Comparison of ENCODE assay signal across 27 mouse cellular contexts in the genomic region with DNA sequence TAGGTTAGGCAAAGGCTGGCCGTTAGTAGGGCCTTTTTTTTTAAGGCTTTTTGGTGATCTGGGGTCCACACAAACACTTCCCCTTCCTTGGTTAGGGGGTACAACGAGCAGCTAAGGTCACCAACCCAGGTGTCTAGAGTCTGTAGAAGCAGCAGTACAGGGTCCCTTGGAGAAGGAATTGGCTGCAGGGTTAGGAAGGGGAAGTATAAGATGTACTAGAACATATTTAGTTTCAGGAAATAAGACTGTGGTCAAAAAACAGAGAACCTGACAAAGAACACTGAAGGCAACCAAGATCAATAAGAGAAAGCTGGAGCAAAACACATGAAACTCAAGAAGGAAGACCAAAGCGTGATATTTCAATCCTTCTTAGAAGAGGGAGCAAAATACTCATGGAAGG. TPM values are rescaled to one million over a fixed set of nuclear protein-coding genes. Genes with fewer than 3 reads are reported as not detected.
DNase-seq lines count a peak whose midpoint lies in the region; ATAC-seq lines count a peak whose summit lies in the region.
"Had no signal": no experiment of that assay in that cellular context is flagged by ENCODE, and none has a peak within 500 bp of the region (broad histone marks: within the 10 kb centered on the region; RNA-seq: fewer than 3 reads in every experiment).

No protein-coding gene starts in this region.

- no peak overlapping the region for H3K27ac ChIP-seq in heart, embryonic 10.5 days
- H3K27ac ChIP-seq in forebrain, embryonic 13.5 days, result no peak overlapping the region
- H3K27ac ChIP-seq: embryonic facial prominence, embryonic 13.5 days; embryonic facial prominence, embryonic 15.5 days; forebrain, embryonic 10.5 days; forebrain, embryonic 12.5 days; forebrain, embryonic 15.5 days had no signal

- no peaks in the 10 kb centered on the region for H3K36me3 ChIP-seq in heart, embryonic 10.5 days
- H3K36me3 ChIP-seq in forebrain, embryonic 13.5 days (ENCODE audit: poor library complexity, severe bottlenecking), result no peaks in the 10 kb centered on the region
- H3K36me3 ChIP-seq: embryonic facial prominence, embryonic 13.5 days; embryonic facial prominence, embryonic 15.5 days; forebrain, embryonic 10.5 days; forebrain, embryonic 12.5 days; forebrain, embryonic 15.5 days; G1E had no signal

- peak; percentile 40 for DNase-seq in heart, adult 11 months
- no peak for DNase-seq in heart, embryonic 10.5 days (ENCODE audit: low spot score)
- DNase-seq in layer of hippocampus, postnatal 25 days (ENCODE audit: extremely low spot score in 1 of 2, low spot score in 1 of 2), result no peak
- DNase-seq: adrenal gland, adult 8-10 months; adrenal gland, postnatal 14 days; adrenal gland, postnatal 36 days; B cell, adult 2 months; cerebellum, adult 11-12 months; cerebellum, adult 2 months; cerebellum, adult 9-10 months; cerebellum, postnatal 10 days; cerebellum, postnatal 25 days; embryo, embryonic 11 days; forebrain, postnatal 0 days had no signal

- no peaks in the 10 kb centered on the region for H3K27me3 ChIP-seq in heart, embryonic 10.5 days (ENCODE audit: insufficient read depth, poor library complexity, severe bottlenecking)
- no peaks in the 10 kb centered on the region for H3K27me3 ChIP-seq in forebrain, embryonic 13.5 days
- H3K27me3 ChIP-seq: CH12.LX; embryonic facial prominence, embryonic 13.5 days; embryonic facial prominence, embryonic 15.5 days; forebrain, embryonic 12.5 days; forebrain, embryonic 15.5 days had no signal

- no peak overlapping the region for H3K4me2 ChIP-seq in forebrain, embryonic 13.5 days
- H3K4me2 ChIP-seq: embryonic facial prominence, embryonic 13.5 days; embryonic facial prominence, embryonic 15.5 days; forebrain, embryonic 12.5 days; forebrain, embryonic 15.5 days had no signal

- H3K9ac ChIP-seq in forebrain, embryonic 13.5 days, result no peak overlapping the region
- H3K9ac ChIP-seq: embryonic facial prominence, embryonic 13.5 days; embryonic facial prominence, embryonic 15.5 days; forebrain, embryonic 12.5 days; forebrain, embryonic 15.5 days; forebrain, postnatal 0 days had no signal

- ATAC-seq in megakaryocyte, adult 5-6 weeks (ENCODE audit: poor library complexity, severe bottlenecking), result peak; percentile 54; the same call in 1 of the 2 replicates
- ATAC-seq in forebrain, embryonic 13.5 days, result no peak
- ATAC-seq: activated CD4-positive, CD25-positive, alpha-beta regulatory T cell, adult 4 months; CD4-positive, CD25-positive, alpha-beta regulatory T cell, adult 4 months; forebrain, embryonic 15.5 days; forebrain, postnatal 0 days; Patski had no signal

- H3K4me1 ChIP-seq in heart, embryonic 10.5 days, result no peaks in the 10 kb centered on the region; the same call in 1 of the 2 replicates
- H3K4me1 ChIP-seq in forebrain, embryonic 13.5 days, result no peaks in the 10 kb centered on the region
- H3K4me1 ChIP-seq: embryonic facial prominence, embryonic 13.5 days; embryonic facial prominence, embryonic 15.5 days; forebrain, embryonic 10.5 days; forebrain, embryonic 12.5 days; forebrain, embryonic 15.5 days had no signal

- 77% methylated on average over 3 of the region's 3 CpGs for WGBS in heart, embryonic 10.5 days
- 77% methylated on average over 3 of the region's 3 CpGs for WGBS in forebrain, embryonic 13.5 days

- H3K4me3 ChIP-seq in heart, embryonic 10.5 days, result no peak overlapping the region
- H3K4me3 ChIP-seq in forebrain, embryonic 13.5 days, result no peak overlapping the region
- H3K4me3 ChIP-seq: embryonic facial prominence, embryonic 13.5 days; embryonic facial prominence, embryonic 15.5 days; erythroblast, embryonic 14.5 days; forebrain, embryonic 10.5 days; forebrain, embryonic 12.5 days; forebrain, embryonic 15.5 days had no signal

- no peaks in the 10 kb centered on the region for H3K9me3 ChIP-seq in heart, embryonic 10.5 days
- no peaks in the 10 kb centered on the region for H3K9me3 ChIP-seq in forebrain, embryonic 13.5 days (replicated peaks)
- H3K9me3 ChIP-seq: embryonic facial prominence, embryonic 13.5 days; embryonic facial prominence, embryonic 15.5 days; forebrain, embryonic 10.5 days; forebrain, embryonic 12.5 days; forebrain, embryonic 15.5 days; G1E had no signal

RNA-seq across cellular contexts. Expression of gene Slc27a2, which starts 21.6 kb away (rescaled TPM):
- polyA plus RNA-seq in heart, embryonic 10.5 days (2016; fragmentation: Nextera tagmentation; extraction: Ambion mirVana), result 0.25 and 2.7 TPM in 2 replicates
- not detected in 2 replicates for total RNA-seq in megakaryocyte, adult 5-6 weeks (2015)
- 0.07 and 0.53 TPM in 2 replicates for total RNA-seq in megakaryocyte, adult 5-6 weeks (2017)
- polyA plus RNA-seq in forebrain, embryonic 13.5 days (2015; fragmentation: Nextera tagmentation; extraction: Ambion mirVana), result 2.8 and 4.0 TPM in 2 replicates
- total RNA-seq in layer of hippocampus, postnatal 25 days (2021), result 10 to 100 TPM; 10.7 to 11.6 TPM
- total RNA-seq: CH12.LX had no signal
- polyA plus RNA-seq: activated CD4-positive, CD25-positive, alpha-beta regulatory T cell, adult 4 months; CD4-positive, CD25-positive, alpha-beta regulatory T cell, adult 4 months; erythroblast, embryonic 14.5 days; G1E; Patski had no signal

RNA-seq across cellular contexts. Expression of gene Atp8b4, which starts 30.1 kb away (rescaled TPM):
- 0.05 and 0.15 TPM in 2 replicates for polyA plus RNA-seq in heart, embryonic 10.5 days (2016; fragmentation: Nextera tagmentation; extraction: Ambion mirVana)
- 108 TPM in 2 replicates for total RNA-seq in megakaryocyte, adult 5-6 weeks (2015)
- 123 and 127 TPM in 2 replicates for total RNA-seq in megakaryocyte, adult 5-6 weeks (2017)
- 0.09 TPM in 1 of 2 replicates, not detected in the other for polyA plus RNA-seq in forebrain, embryonic 13.5 days (2015; fragmentation: Nextera tagmentation; extraction: Ambion mirVana)
- not detected for total RNA-seq in layer of hippocampus, postnatal 25 days (2021)
- total RNA-seq: forebrain, postnatal 0 days had no signal
- polyA plus RNA-seq: erythroblast, embryonic 14.5 days had no signal

Comparison
In these comparisons a context has a peak if more than half of its experiments do, and no peak if none do; other contexts are left out.
1. RNA of gene Slc27a2, which starts 21.6 kb away (total RNA-seq): 10.7 to 11.6 TPM in layer of hippocampus, postnatal 25 days; 0.07 to 0.53 TPM in megakaryocyte, adult 5-6 weeks; every median in the first group is over 4 times any median in the second.
2. RNA of gene Atp8b4, which starts 30.1 kb away (total RNA-seq): 108 to 127 TPM in megakaryocyte, adult 5-6 weeks; not detected in layer of hippocampus, postnatal 25 days; every median in the first group is over 100 times any median in the second.